Mouse (Mus musculus): Measurements from ENCODE around the gene Fzd5. TPM values are rescaled to one million over a fixed set of nuclear protein-coding genes. Genes with fewer than 3 reads are reported as not detected.

Gene Fzd5
- total RNA-seq (2014; fragmentation: Nextera tagmentation) (8.6 and 9.6 TPM in 2 replicates), total RNA-seq (2017) (3.1 and 4.4 TPM in 2 replicates), polyA plus RNA-seq (2012) (23.2 and 24.0 TPM in 2 replicates)

- DNase-seq (ENCODE audit: low spot score) (peak; percentile 93), ATAC-seq (ENCODE audit: extremely low read depth, insufficient number of reproducible peaks, low FRiP score, poor library complexity, severe bottlenecking) (peak; percentile 64)
- TF ChIP-seq POLR2AphosphoS5 (IDR thresholded peaks at IDR 0.05; ENCODE audit: insufficient replicate concordance, low read depth, low read length) (no peak), CTCF (IDR thresholded peaks at IDR 0.05; ENCODE audit: low read depth, low read length) (no peak), TAL1 (conservative IDR thresholded peaks at IDR 0.05; ENCODE audit: low read depth, low read length) (no peak), GATA2 (IDR thresholded peaks at IDR 0.05; ENCODE audit: borderline replicate concordance, low read depth, low read length) (no peak), GATA1 (IDR thresholded peaks at IDR 0.05; ENCODE audit: borderline replicate concordance, low read length) (no peak)
- Histone ChIP-seq H3K27me3 (ENCODE audit: insufficient read depth, low read length) (no peaks in the 10 kb centered on the region), H3K4me3 (ENCODE audit: low read depth, low read length) (peak within 1 kb of the TSS; percentile 90), H3K36me3 (replicated peaks) (peaks cover 22% of the 10 kb centered on the region), H3K9me3 (replicated peaks) (no peaks in the 10 kb centered on the region), H3K4me1 (ENCODE audit: insufficient read depth, low read depth, low read length) (peaks cover 63% of the 10 kb centered on the region)
Measured at GRCm38 (mm10) chr1:64737502-64738179, at the start of gene Fzd5. TSS of gene Fzd5 (minus strand) at chr1:64737751.

- H3K36me3 ChIP-seq (replicated peaks): no peaks in the 10 kb centered on the region
- no peaks in the 10 kb centered on the region for H3K9me3 ChIP-seq (replicated peaks)
- no peak for TF ChIP-seq CTCF (IDR thresholded peaks at IDR 0.05; ENCODE audit: low read depth, low read length)
- ATAC-seq (ENCODE audit: extremely low read depth, insufficient number of reproducible peaks, low FRiP score, poor library complexity, severe bottlenecking): no peak
- DNase-seq (ENCODE audit: low spot score): no peak
- H3K4me1 ChIP-seq (ENCODE audit: insufficient read depth, low read depth, low read length): peaks cover 3% of the 10 kb centered on the region; the same call in 1 of the 2 replicates
- no peak overlapping the region for H3K4me3 ChIP-seq (ENCODE audit: low read depth, low read length)
- peaks cover 58% of the 10 kb centered on the region for H3K27me3 ChIP-seq (ENCODE audit: insufficient read depth, low read length)
Measured at GRCm38 (mm10) chr1:64779863-64780262, 42.3 kb upstream of the Fzd5 start.

- H3K36me3 ChIP-seq (replicated peaks): no peaks in the 10 kb centered on the region
- H3K4me3 ChIP-seq (ENCODE audit: low read depth, low read length): no peak overlapping the region
- DNase-seq (ENCODE audit: low spot score) (no peak), ATAC-seq (ENCODE audit: extremely low read depth, insufficient number of reproducible peaks, low FRiP score, poor library complexity, severe bottlenecking) (no peak)
- no peaks in the 10 kb centered on the region for H3K9me3 ChIP-seq (replicated peaks)
- peaks cover 63% of the 10 kb centered on the region for H3K27me3 ChIP-seq (ENCODE audit: insufficient read depth, low read length)
- TF ChIP-seq GATA1 (IDR thresholded peaks at IDR 0.05; ENCODE audit: borderline replicate concordance, low read length): no peak
- TF ChIP-seq POLR2AphosphoS5 (IDR thresholded peaks at IDR 0.05; ENCODE audit: insufficient replicate concordance, low read depth, low read length): no peak
- no peak for TF ChIP-seq TAL1 (conservative IDR thresholded peaks at IDR 0.05; ENCODE audit: low read depth, low read length)
- no peak for TF ChIP-seq CTCF (IDR thresholded peaks at IDR 0.05; ENCODE audit: low read depth, low read length)
- no peak for TF ChIP-seq GATA2 (IDR thresholded peaks at IDR 0.05; ENCODE audit: borderline replicate concordance, low read depth, low read length)
- H3K4me1 ChIP-seq (ENCODE audit: insufficient read depth, low read depth, low read length): peaks cover 3% of the 10 kb centered on the region; the same call in 1 of the 2 replicates
Measured at GRCm38 (mm10) chr1:64779415-64779814, 41.9 kb upstream of the Fzd5 start.

GRCm38 (mm10) chr1:64773305-64773704 is 35.8 kb upstream of the Fzd5 start:
- TF ChIP-seq GATA1 (IDR thresholded peaks at IDR 0.05; ENCODE audit: borderline replicate concordance, low read length) (no peak), POLR2AphosphoS5 (IDR thresholded peaks at IDR 0.05; ENCODE audit: insufficient replicate concordance, low read depth, low read length) (no peak), TAL1 (conservative IDR thresholded peaks at IDR 0.05; ENCODE audit: low read depth, low read length) (no peak), GATA2 (IDR thresholded peaks at IDR 0.05; ENCODE audit: borderline replicate concordance, low read depth, low read length) (no peak), CTCF (IDR thresholded peaks at IDR 0.05; ENCODE audit: low read depth, low read length) (no peak)
- Histone ChIP-seq H3K4me1 (ENCODE audit: insufficient read depth, low read depth, low read length) (no peaks in the 10 kb centered on the region; the same call in 1 of the 2 replicates), H3K36me3 (replicated peaks) (no peaks in the 10 kb centered on the region), H3K27me3 (ENCODE audit: insufficient read depth, low read length) (peaks cover 68% of the 10 kb centered on the region), H3K9me3 (replicated peaks) (no peaks in the 10 kb centered on the region), H3K4me3 (ENCODE audit: low read depth, low read length) (no peak overlapping the region)
- ATAC-seq (ENCODE audit: extremely low read depth, insufficient number of reproducible peaks, low FRiP score, poor library complexity, severe bottlenecking) (no peak), DNase-seq (ENCODE audit: low spot score) (no peak)

GRCm38 (mm10) chr1:64770169-64770568 is 32.6 kb upstream of the Fzd5 start:
- Histone ChIP-seq H3K36me3 (replicated peaks) (no peaks in the 10 kb centered on the region), H3K9me3 (replicated peaks) (no peaks in the 10 kb centered on the region), H3K27me3 (ENCODE audit: insufficient read depth, low read length) (peaks cover 56% of the 10 kb centered on the region), H3K4me1 (ENCODE audit: insufficient read depth, low read depth, low read length) (no peaks in the 10 kb centered on the region), H3K4me3 (ENCODE audit: low read depth, low read length) (no peak overlapping the region)
- TF ChIP-seq POLR2AphosphoS5 (IDR thresholded peaks at IDR 0.05; ENCODE audit: insufficient replicate concordance, low read depth, low read length) (no peak), CTCF (IDR thresholded peaks at IDR 0.05; ENCODE audit: low read depth, low read length) (no peak)
- no peak for ATAC-seq (ENCODE audit: extremely low read depth, insufficient number of reproducible peaks, low FRiP score, poor library complexity, severe bottlenecking)
- no peak for DNase-seq (ENCODE audit: low spot score)

- peaks cover 5% of the 10 kb centered on the region for H3K4me1 ChIP-seq (ENCODE audit: insufficient read depth, low read depth, low read length)
- no peak for DNase-seq (ENCODE audit: low spot score)
- H3K9me3 ChIP-seq (replicated peaks): no peaks in the 10 kb centered on the region
- ATAC-seq (ENCODE audit: extremely low read depth, insufficient number of reproducible peaks, low FRiP score, poor library complexity, severe bottlenecking): no peak
- H3K36me3 ChIP-seq (replicated peaks): no peaks in the 10 kb centered on the region
- TF ChIP-seq POLR2AphosphoS5 (IDR thresholded peaks at IDR 0.05; ENCODE audit: insufficient replicate concordance, low read depth, low read length) (no peak), GATA2 (IDR thresholded peaks at IDR 0.05; ENCODE audit: borderline replicate concordance, low read depth, low read length) (no peak), CTCF (IDR thresholded peaks at IDR 0.05; ENCODE audit: low read depth, low read length) (no peak), TAL1 (conservative IDR thresholded peaks at IDR 0.05; ENCODE audit: low read depth, low read length) (no peak), GATA1 (IDR thresholded peaks at IDR 0.05; ENCODE audit: borderline replicate concordance, low read length) (no peak)
- peaks cover 23% of the 10 kb centered on the region for H3K27me3 ChIP-seq (ENCODE audit: insufficient read depth, low read length)
- no peak overlapping the region for H3K4me3 ChIP-seq (ENCODE audit: low read depth, low read length)
Measured at GRCm38 (mm10) chr1:64761646-64762045, 24.1 kb upstream of the Fzd5 start.
